Mouse (Mus musculus) stomach, embryonic 15.5 days (tissue): Measurements from ENCODE around the gene Xylb. TPM values are rescaled to one million over a fixed set of nuclear protein-coding genes. Genes with fewer than 3 reads are reported as not detected.

Source experiments
- ATAC-seq: fragments of 200-750 bp; cut with Nextera tagmentation; 2 replicates; pipeline ENCODE4 v1.8.0; 2017; ENCODE audit warnings: low read depth, moderate number of reproducible peaks, moderate TSS enrichment; ENCODE audit not compliant: insufficient read depth, low FRiP score
- H3K27ac ChIP-seq: fragments of 300-500 bp; sonication (generic); 2 replicates; pipeline ENCODE4 v1.5.1; 2015; ENCODE audit warnings: mild to moderate bottlenecking, inconsistent platforms
- H3K27me3 ChIP-seq: fragments of 300-500 bp; sonication (generic); replicated peaks from 2 replicates; pipeline ENCODE4 v1.6.1; 2015; ENCODE audit warnings: inconsistent platforms
- H3K36me3 ChIP-seq: fragments of 300-500 bp; sonication (generic); 2 replicates; pipeline ENCODE4 v1.6.1; 2015; ENCODE audit warnings: inconsistent platforms
- H3K4me1 ChIP-seq: fragments of 300-500 bp; sonication (generic); 2 replicates; pipeline ENCODE4 v1.6.1; 2015; ENCODE audit warnings: inconsistent platforms
- H3K4me2 ChIP-seq: fragments of 300-500 bp; sonication (generic); 2 replicates; pipeline ENCODE4 v1.6.1; 2015; ENCODE audit warnings: mild to moderate bottlenecking, inconsistent platforms
- H3K4me3 ChIP-seq: fragments of 300-500 bp; sonication (generic); replicated peaks from 2 replicates; pipeline ENCODE4 v1.5.1; 2015; ENCODE audit warnings: inconsistent platforms
- H3K9ac ChIP-seq: fragments of 300-500 bp; sonication (generic); 2 replicates; pipeline ENCODE4 v1.6.1; 2015; ENCODE audit warnings: inconsistent platforms
- H3K9me3 ChIP-seq: fragments of 300-500 bp; sonication (generic); 2 replicates; pipeline ENCODE4 v1.6.1; 2016; ENCODE audit warnings: inconsistent platforms
- WGBS: fragments of 180-500 bp; shearing (Covaris S2); methylation state at CpG from one replicate; pipeline ENCODE4 v1.1.7; 2015; 5-methylcytosine and 5-hydroxymethylcytosine counted together
- polyA plus RNA-seq: library from polyadenylated mRNA; unstranded; fragments of >200 nt; fragmentation: Nextera tagmentation; extraction: Ambion mirVana; gene quantifications from 2 replicates; pipeline ENCODE4 v1.2.1, GENCODE M21; 2015

Xylb gene
- polyA plus RNA-seq, 1 experiment from 2014 or later: 6.0 TPM

- Histone ChIP-seq H3K4me1 (no peaks in the 10 kb centered on the region), H3K9ac (no peak overlapping the region), H3K9me3 (no peaks in the 10 kb centered on the region), H3K27ac (no peak overlapping the region), H3K4me2 (no peak overlapping the region), H3K36me3 (0 out of 2 replicates have a peak, but pooled peaks cover 5% of the 10 kb centered on the region), H3K27me3 (no peaks in the 10 kb centered on the region), H3K4me3 (no peak overlapping the region)
- WGBS: 54% methylated on average over 4 of the region's 4 CpGs
- no peak for ATAC-seq
These were observed 14.1 kb downstream of the Xylb start for GRCm38 (mm10) chr9:119371251-119371650.

DNA sequence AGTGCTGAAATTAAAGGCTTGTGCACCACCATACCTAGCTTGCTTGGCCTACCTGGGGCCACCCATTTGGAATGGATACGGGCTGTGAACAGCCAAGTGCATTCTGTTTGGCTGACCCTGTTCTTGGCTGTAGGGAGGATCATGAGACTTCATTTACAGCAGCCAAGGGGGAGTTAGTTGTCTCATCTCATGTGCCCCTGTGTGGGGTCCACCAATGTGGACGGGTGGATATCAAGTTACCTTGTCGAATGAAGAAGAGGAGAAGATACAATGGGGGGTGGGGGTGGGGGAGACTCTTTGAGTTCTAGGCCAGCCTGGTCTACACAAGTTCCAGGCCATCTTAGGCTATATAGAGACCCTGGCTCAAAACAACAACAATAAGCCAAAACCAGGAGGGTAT, 17.8 kb downstream of the Xylb start:
- Histone ChIP-seq H3K4me1 (no peaks in the 10 kb centered on the region), H3K27me3 (no peaks in the 10 kb centered on the region), H3K9ac (no peak overlapping the region), H3K9me3 (no peaks in the 10 kb centered on the region), H3K27ac (no peak overlapping the region), H3K4me2 (no peak overlapping the region), H3K36me3 (no peaks in the 10 kb centered on the region), H3K4me3 (no peak overlapping the region)
- WGBS: 68% methylated on average over 3 of the region's 3 CpGs
- ATAC-seq: no peak

- Histone ChIP-seq H3K36me3 (no peaks in the 10 kb centered on the region), H3K9me3 (no peaks in the 10 kb centered on the region), H3K27me3 (no peaks in the 10 kb centered on the region), H3K4me3 (no peak overlapping the region), H3K27ac (no peak overlapping the region), H3K9ac (no peak overlapping the region), H3K4me2 (no peak overlapping the region), H3K4me1 (no peaks in the 10 kb centered on the region)
- 65% methylated on average over 6 of the region's 6 CpGs for WGBS
- ATAC-seq: no peak
These were observed 18.4 kb downstream of the Xylb start for GRCm38 (mm10) chr9:119375556-119375955.

DNA sequence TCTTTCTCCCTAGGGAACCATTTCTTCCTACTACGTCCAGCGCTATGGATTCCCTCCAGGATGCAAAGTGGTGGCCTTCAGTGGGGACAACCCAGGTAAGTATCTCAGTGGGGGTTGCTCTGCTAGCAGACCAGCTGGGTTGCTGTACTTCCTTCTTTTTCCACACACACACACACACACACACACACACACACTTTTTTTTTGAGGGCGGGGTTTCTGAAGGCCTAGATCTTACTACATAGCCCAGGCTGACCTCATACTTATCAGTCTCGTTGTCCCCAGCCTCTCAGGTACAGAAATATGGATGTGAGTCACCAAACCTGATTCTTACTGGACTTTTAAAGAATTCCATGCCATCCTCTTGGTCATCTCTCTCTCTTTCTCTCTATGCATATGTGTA, 21.1 kb downstream of the Xylb start:
- ATAC-seq: no peak
- 79% methylated on average over 4 of the region's 4 CpGs for WGBS
- no peaks in the 10 kb centered on the region for H3K36me3 ChIP-seq
- H3K4me2 ChIP-seq: no peak overlapping the region
- H3K27ac ChIP-seq: no peak overlapping the region
- H3K27me3 ChIP-seq: no peaks in the 10 kb centered on the region
- no peaks in the 10 kb centered on the region for H3K4me1 ChIP-seq
- no peak overlapping the region for H3K4me3 ChIP-seq
- H3K9me3 ChIP-seq: no peaks in the 10 kb centered on the region
- H3K9ac ChIP-seq: no peak overlapping the region

GRCm38 (mm10) chr9:119382603-119383002, 25.4 kb downstream of the Xylb start:
- H3K4me2 ChIP-seq: no peak overlapping the region
- H3K36me3 ChIP-seq: 0 out of 2 replicates have a peak, but pooled peaks cover 4% of the 10 kb centered on the region
- H3K4me1 ChIP-seq: no peaks in the 10 kb centered on the region
- no peak overlapping the region for H3K9ac ChIP-seq
- 59% methylated on average over 6 of the region's 6 CpGs for WGBS
- no peak overlapping the region for H3K27ac ChIP-seq
- H3K27me3 ChIP-seq: no peaks in the 10 kb centered on the region
- no peak overlapping the region for H3K4me3 ChIP-seq
- ATAC-seq: no peak
- H3K9me3 ChIP-seq: no peaks in the 10 kb centered on the region

GRCm38 (mm10) chr9:119388956-119389355, 31.8 kb downstream of the Xylb start:
- Histone ChIP-seq H3K4me2 (no peak overlapping the region), H3K4me3 (no peak overlapping the region), H3K9me3 (no peaks in the 10 kb centered on the region), H3K27me3 (no peaks in the 10 kb centered on the region), H3K9ac (no peak overlapping the region), H3K4me1 (no peaks in the 10 kb centered on the region), H3K36me3 (0 out of 2 replicates have a peak, but pooled peaks cover 4% of the 10 kb centered on the region), H3K27ac (no peak overlapping the region)
- WGBS: 51% methylated on average over 5 of the region's 5 CpGs
- no peak for ATAC-seq

- H3K4me1 ChIP-seq: no peaks in the 10 kb centered on the region
- H3K4me2 ChIP-seq: no peak overlapping the region
- ATAC-seq: no peak
- H3K9me3 ChIP-seq: no peaks in the 10 kb centered on the region
- 92% methylated on average over 2 of the region's 2 CpGs for WGBS
- no peaks in the 10 kb centered on the region for H3K27me3 ChIP-seq
- no peak overlapping the region for H3K27ac ChIP-seq
- H3K4me3 ChIP-seq: no peak overlapping the region
- H3K36me3 ChIP-seq: 0 out of 2 replicates have a peak, but pooled peaks cover 4% of the 10 kb centered on the region
- no peak overlapping the region for H3K9ac ChIP-seq
These were observed 33.0 kb downstream of the Xylb start for GRCm38 (mm10) chr9:119390214-119390613.

GRCm38 (mm10) chr9:119394808-119395207, 37.6 kb downstream of the Xylb start:
- WGBS: 68% methylated on average over 1 of the region's 1 CpGs
- no peaks in the 10 kb centered on the region for H3K27me3 ChIP-seq
- H3K36me3 ChIP-seq: no peaks in the 10 kb centered on the region
- no peaks in the 10 kb centered on the region for H3K9me3 ChIP-seq
- no peak overlapping the region for H3K9ac ChIP-seq
- H3K27ac ChIP-seq: no peak overlapping the region
- ATAC-seq: no peak
- no peak overlapping the region for H3K4me2 ChIP-seq
- no peaks in the 10 kb centered on the region for H3K4me1 ChIP-seq
- no peak overlapping the region for H3K4me3 ChIP-seq

DNA sequence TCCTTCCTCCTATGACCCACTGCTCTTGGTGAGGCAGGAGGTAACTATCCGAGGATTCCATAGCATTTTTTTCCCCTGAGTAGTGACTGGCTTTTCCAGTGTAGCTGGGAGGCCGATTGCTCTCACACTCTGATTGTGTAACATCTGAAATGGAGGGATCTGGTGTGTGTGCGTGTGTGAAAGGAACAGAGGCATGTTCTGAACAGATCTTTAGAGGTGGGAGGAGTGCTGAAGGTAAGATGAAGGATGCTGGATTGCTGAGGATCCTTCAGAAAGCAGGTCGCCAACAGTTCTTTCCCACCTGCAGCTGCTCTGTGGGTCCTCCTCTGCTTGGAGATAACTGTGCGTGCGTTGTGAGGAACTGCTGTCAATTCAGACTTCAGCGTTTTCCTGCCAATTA, 44.2 kb downstream of the Xylb start:
- H3K36me3 ChIP-seq: no peaks in the 10 kb centered on the region
- no peaks in the 10 kb centered on the region for H3K27me3 ChIP-seq
- WGBS: 3% methylated on average over 7 of the region's 7 CpGs
- no peak overlapping the region for H3K9ac ChIP-seq
- H3K27ac ChIP-seq: peak overlapping the region; percentile 33; the same call in 1 of the 2 replicates
- peak overlapping the region; percentile 87 for H3K4me3 ChIP-seq
- peak; percentile 6; the same call in 1 of the 2 replicates for ATAC-seq
- peaks cover 15% of the 10 kb centered on the region for H3K4me1 ChIP-seq
- H3K9me3 ChIP-seq: no peaks in the 10 kb centered on the region
- peak overlapping the region; percentile 98 for H3K4me2 ChIP-seq

- under 1% methylated on average over 31 of the region's 32 CpGs for WGBS
These were observed 44.6 kb downstream of the Xylb start, which contains the start of gene Acvr2b for GRCm38 (mm10) chr9:119401801-119402214. Gene Acvr2b (plus strand): TSS chr9:119402118.

DNA sequence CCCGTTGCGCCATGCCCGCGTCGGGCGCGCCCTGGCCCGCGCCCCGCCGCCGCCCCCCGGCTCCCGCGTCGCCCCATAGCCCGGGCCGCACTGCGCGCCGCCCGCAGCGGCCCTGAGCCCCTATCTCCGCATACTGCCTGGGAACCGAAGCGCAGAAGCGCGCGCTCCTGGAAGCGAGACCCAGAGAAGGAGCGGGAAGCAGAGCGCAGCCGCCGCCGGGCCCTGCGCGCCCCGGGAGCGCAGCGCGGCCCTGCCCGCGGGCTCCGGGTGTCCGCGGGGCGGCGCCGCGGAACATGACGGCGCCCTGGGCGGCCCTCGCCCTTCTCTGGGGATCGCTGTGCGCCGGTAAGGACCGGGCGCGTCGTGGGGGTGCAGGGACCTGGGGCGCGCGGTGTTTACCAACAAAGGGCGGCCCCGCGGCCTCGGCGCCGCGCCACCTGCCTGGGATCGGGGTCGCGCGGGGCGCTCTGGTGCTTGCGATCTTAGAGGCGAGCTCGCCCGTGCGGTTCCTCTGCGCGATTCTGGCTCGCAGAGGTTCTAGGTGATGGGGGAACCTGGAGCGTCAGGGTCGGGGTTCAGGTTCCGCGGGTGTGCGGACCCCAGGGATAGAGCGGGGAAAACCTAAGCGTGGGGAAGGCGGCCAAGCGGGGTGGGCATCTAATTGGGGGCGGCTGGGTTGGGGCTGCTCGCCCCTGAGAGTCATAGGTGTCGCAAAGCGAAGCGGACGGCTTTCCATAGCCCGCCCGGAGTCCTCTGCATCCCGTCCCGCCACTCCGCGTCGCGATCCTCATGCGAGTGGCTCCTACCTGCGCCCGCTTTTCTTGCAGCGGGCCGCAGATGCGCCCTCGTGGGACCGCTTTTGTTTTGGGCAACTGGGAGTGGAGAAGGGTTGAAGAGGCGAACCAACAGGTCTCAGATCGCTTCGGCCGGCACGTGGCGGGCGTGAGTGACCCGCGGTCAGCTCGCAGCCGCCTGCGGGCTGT, 45.4 kb downstream of the Xylb start:
- under 1% methylated on average over 126 of the region's 127 CpGs for WGBS
- ATAC-seq: no peak; the same call in 1 of the 2 replicates
- no peaks in the 10 kb centered on the region for H3K36me3 ChIP-seq

More at GRCm38 (mm10) chr9:119401801-119402214, 44.6 kb downstream of the Xylb start, which contains the start of gene Acvr2b:
- Histone ChIP-seq H3K27ac (peak within 1 kb of the TSS; percentile 96), H3K9me3 (no peaks in the 10 kb centered on the region), H3K36me3 (no peaks in the 10 kb centered on the region), H3K4me2 (peak within 1 kb of the TSS; percentile 98), H3K9ac (peak within 1 kb of the TSS; percentile 84), H3K4me3 (peak within 1 kb of the TSS; percentile 87), H3K4me1 (peaks cover 15% of the 10 kb centered on the region), H3K27me3 (no peaks in the 10 kb centered on the region)
- peak; percentile 92 for ATAC-seq

GRCm38 (mm10) chr9:119403236-119403641, 46.1 kb downstream of the Xylb start:
- H3K27ac ChIP-seq: peak overlapping the region; percentile 96
- ATAC-seq: 0 out of 2 replicates have a peak, but pooled peaks have one; percentile 20
- WGBS: under 1% methylated on average over 26 of the region's 26 CpGs

More for the DNA sequence above, 45.4 kb downstream of the Xylb start:
- peak overlapping the region; percentile 98 for H3K4me2 ChIP-seq
- H3K27ac ChIP-seq: peak overlapping the region; percentile 96
- peaks cover 15% of the 10 kb centered on the region for H3K4me1 ChIP-seq
- peak overlapping the region; percentile 87 for H3K4me3 ChIP-seq
- H3K9me3 ChIP-seq: no peaks in the 10 kb centered on the region
- H3K9ac ChIP-seq: peak overlapping the region; percentile 84
- no peaks in the 10 kb centered on the region for H3K27me3 ChIP-seq

More at GRCm38 (mm10) chr9:119403236-119403641, 46.1 kb downstream of the Xylb start:
- H3K4me2 ChIP-seq: peak overlapping the region; percentile 98
- peaks cover 20% of the 10 kb centered on the region for H3K4me1 ChIP-seq
- no peaks in the 10 kb centered on the region for H3K27me3 ChIP-seq
- peak overlapping the region; percentile 87 for H3K4me3 ChIP-seq
- H3K9ac ChIP-seq: peak overlapping the region; percentile 84
- no peaks in the 10 kb centered on the region for H3K9me3 ChIP-seq
- no peaks in the 10 kb centered on the region for H3K36me3 ChIP-seq
